Mouse (Mus musculus): ENCODE data around the gene Chad.
A peak's percentile ranks its signal among the peaks of the same experiment; 100 is the strongest.

Gene Chad

GRCm38 (mm10) chr11:94564437-94565150 is at the start of gene Chad:
Chad (plus strand) TSS chr11:94565047.
- peak; percentile 30 for DNase-seq (ENCODE audit: low spot score)

GRCm38 (mm10) chr11:94521219-94521843 is 43.5 kb upstream of the Chad start, which contains the start of gene Mycbpap:
Mycbpap (minus strand) TSS chr11:94521742.
- peak; percentile 7 for DNase-seq (ENCODE audit: low spot score)

- no peak for DNase-seq (ENCODE audit: low spot score)
These were observed 38.5 kb upstream of the Chad start for GRCm38 (mm10) chr11:94526171-94526879.

GRCm38 (mm10) chr11:94528879-94529278 is 36.0 kb upstream of the Chad start:
- DNase-seq (ENCODE audit: low spot score) = no peak

- no peak for DNase-seq (ENCODE audit: low spot score)
These were observed 31.7 kb upstream of the Chad start for GRCm38 (mm10) chr11:94533171-94533570.

GRCm38 (mm10) chr11:94538733-94539292 is 26.0 kb upstream of the Chad start:
- DNase-seq (ENCODE audit: low spot score) = no peak

- DNase-seq (ENCODE audit: low spot score) = no peak
These were observed 25.1 kb upstream of the Chad start for GRCm38 (mm10) chr11:94539761-94540160.

GRCm38 (mm10) chr11:94542400-94542799 is 22.4 kb upstream of the Chad start:
- DNase-seq (ENCODE audit: low spot score) = no peak

- no peak for DNase-seq (ENCODE audit: low spot score)
These were observed 21.5 kb upstream of the Chad start for GRCm38 (mm10) chr11:94543344-94543743.

GRCm38 (mm10) chr11:94543932-94544331 is 20.9 kb upstream of the Chad start:
- peak; percentile 32 for DNase-seq (ENCODE audit: low spot score)

GRCm38 (mm10) chr11:94544422-94544821 is 20.4 kb upstream of the Chad start:
- no peak for DNase-seq (ENCODE audit: low spot score)

GRCm38 (mm10) chr11:94546381-94546780 is 18.5 kb upstream of the Chad start:
- DNase-seq (ENCODE audit: low spot score) = no peak

- no peak for DNase-seq (ENCODE audit: low spot score)
These were observed 17.6 kb upstream of the Chad start for GRCm38 (mm10) chr11:94547271-94547670.

- DNase-seq (ENCODE audit: low spot score) = peak; percentile 29
These were observed 16.6 kb upstream of the Chad start for GRCm38 (mm10) chr11:94548041-94548784.

GRCm38 (mm10) chr11:94548888-94549690 is 15.8 kb upstream of the Chad start, which contains the start of gene Rsad1:
Rsad1 (minus strand) TSS chr11:94549255.
- peak; percentile 93 for DNase-seq (ENCODE audit: low spot score)

- DNase-seq (ENCODE audit: low spot score) = no peak
These were observed 15.0 kb upstream of the Chad start for GRCm38 (mm10) chr11:94549691-94550441.

GRCm38 (mm10) chr11:94550442-94550744 is 14.5 kb upstream of the Chad start:
- DNase-seq (ENCODE audit: low spot score) = no peak

- DNase-seq (ENCODE audit: low spot score) = no peak
These were observed 6.6 kb upstream of the Chad start for GRCm38 (mm10) chr11:94558226-94558625.

GRCm38 (mm10) chr11:94563383-94563782 is 1.5 kb upstream of the Chad start:
- peak; percentile 31 for DNase-seq (ENCODE audit: low spot score)

GRCm38 (mm10) chr11:94563821-94564220 is 1.0 kb upstream of the Chad start:
- DNase-seq (ENCODE audit: low spot score) = no peak

- no peak for DNase-seq (ENCODE audit: low spot score)
These were observed 268 bp downstream of the Chad start for GRCm38 (mm10) chr11:94565151-94565479.

Measured in T-cell, adult 2 months (primary cell).